Mouse (Mus musculus): ENCODE results near the gene Pex13.

GRCm38 (mm10) chr11:23664232-23664631 lies 1.5 kb downstream of the Pex13 start:
- TF ChIP-seq CTCF (IDR thresholded peaks at IDR 0.05; ENCODE audit: insufficient read depth, low read depth, low read length) (no peak), POLR2A (IDR thresholded peaks at IDR 0.05; ENCODE audit: insufficient read depth, low read depth, low read length) (no peak)

All from olfactory bulb, adult 2 months (tissue).